Mouse (Mus musculus): ENCODE results near the gene Hoxa2.

GRCm38 (mm10) chr6:52207684-52207976 lies 43.0 kb upstream of the Hoxa2 start:
- TF ChIP-seq CTCF (IDR thresholded peaks at IDR 0.05; ENCODE audit: insufficient read depth, low read length) (no peak), POLR2A (IDR thresholded peaks at IDR 0.05; ENCODE audit: borderline replicate concordance, extremely low read depth, low read depth, low read length) (no peak)

All from lung, adult 2 months (tissue).